Mouse (Mus musculus): Measurements from ENCODE around the gene Gcn1l1. TPM values are rescaled to one million over a fixed set of nuclear protein-coding genes. Genes with fewer than 3 reads are reported as not detected.

The Gcn1l1 gene
- polyA plus RNA-seq, 1 experiment from 2014 or later: 44.4 TPM

DNA sequence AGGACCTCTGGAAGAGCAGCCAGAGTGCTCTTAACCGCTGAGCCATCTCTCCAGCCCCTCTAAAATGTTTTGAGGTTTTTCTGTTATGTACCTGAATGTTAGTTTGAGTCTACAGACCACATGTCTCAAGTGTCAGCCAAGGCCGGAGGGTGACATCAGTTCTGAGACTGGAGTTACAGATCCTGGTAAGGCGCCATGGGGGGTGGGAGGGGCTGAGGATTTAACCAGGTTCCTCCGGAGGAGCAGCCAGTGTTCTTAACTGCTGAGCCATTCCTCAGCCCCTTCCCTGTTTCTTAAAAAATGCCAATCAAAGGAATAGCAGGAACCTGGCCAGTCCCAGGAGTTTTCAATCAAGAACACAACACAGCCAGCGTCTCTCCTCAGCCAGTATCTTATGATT, 65.2 kb downstream of the Gcn1l1 start:
- Histone ChIP-seq H3K9ac (0 out of 2 replicates have a peak overlapping the region, but pooled peaks have one; percentile 19), H3K27me3 (no peaks in the 10 kb centered on the region), H3K4me2 (no peak overlapping the region), H3K4me1 (replicated peaks) (peaks cover 40% of the 10 kb centered on the region), H3K9me3 (no peaks in the 10 kb centered on the region), H3K27ac (replicated peaks) (peak overlapping the region; percentile 34; the same call in 1 of the 2 replicates), H3K36me3 (no peaks in the 10 kb centered on the region), H3K4me3 (0 out of 2 replicates have a peak overlapping the region, but pooled peaks have one; percentile 94)
- WGBS: 59% methylated on average over 5 of the region's 5 CpGs
- ATAC-seq (ENCODE audit: low FRiP score, low read depth): no peak

DNA sequence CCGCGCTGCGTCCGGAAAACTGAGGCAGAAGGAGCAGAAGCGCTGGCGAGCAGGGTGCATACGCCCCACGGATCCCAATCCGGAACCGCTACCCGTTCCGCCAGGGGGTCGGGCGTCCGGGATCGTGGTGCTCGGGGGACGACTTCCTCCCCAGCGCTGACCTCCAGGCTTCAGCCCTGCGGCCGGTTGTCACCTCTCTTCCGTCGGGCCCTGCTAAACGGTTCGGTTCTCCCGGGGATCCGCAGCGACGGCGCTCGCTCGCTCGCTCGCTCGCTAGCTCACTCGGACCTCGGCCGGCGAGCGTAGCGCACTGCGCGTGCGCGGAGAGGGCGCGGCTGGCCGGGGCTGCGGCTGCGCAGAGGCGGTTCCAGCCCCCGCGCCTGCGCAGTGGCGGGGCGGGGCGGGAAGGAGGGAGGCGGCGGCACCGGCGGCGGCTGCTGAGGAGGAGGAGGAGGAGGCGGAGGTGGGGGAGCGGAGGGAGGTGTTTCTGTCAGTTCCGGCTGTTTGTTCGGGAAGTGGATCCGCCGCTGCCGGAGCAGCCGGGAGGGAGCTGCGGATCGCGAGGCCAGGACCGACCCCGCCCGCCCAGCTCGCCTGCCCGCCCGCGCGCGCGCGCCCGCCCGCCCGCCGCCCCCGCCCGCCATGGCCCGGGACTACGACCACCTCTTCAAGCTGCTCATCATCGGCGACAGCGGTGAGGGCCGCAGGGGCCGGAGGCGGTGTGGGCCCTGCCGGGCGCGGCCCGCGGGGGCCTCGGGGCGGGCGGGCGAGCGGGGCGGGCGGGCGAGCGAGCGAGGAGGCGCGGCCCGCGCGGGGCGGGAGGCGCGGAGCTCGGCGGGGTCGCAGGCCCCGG, 66.7 kb downstream of the Gcn1l1 start, which contains the start of gene Rab35:
TSS of gene Rab35 (plus strand) at position 404 of the 853 bp plus-strand sequence.
- H3K27ac ChIP-seq (replicated peaks): peak within 1 kb of the TSS; percentile 93
- H3K9ac ChIP-seq: peak within 1 kb of the TSS; percentile 95
- H3K36me3 ChIP-seq: no peaks in the 10 kb centered on the region
- H3K4me2 ChIP-seq: peak within 1 kb of the TSS; percentile 72
- ATAC-seq (ENCODE audit: low FRiP score, low read depth): peak; percentile 91
- under 1% methylated on average over 77 of the region's 125 CpGs for WGBS
- H3K9me3 ChIP-seq: no peaks in the 10 kb centered on the region
- no peaks in the 10 kb centered on the region for H3K27me3 ChIP-seq
- H3K4me3 ChIP-seq: peak within 1 kb of the TSS; percentile 94
- peaks cover 51% of the 10 kb centered on the region for H3K4me1 ChIP-seq (replicated peaks)

- peak overlapping the region; percentile 94 for H3K4me3 ChIP-seq
- peak overlapping the region; percentile 88 for H3K9ac ChIP-seq
- H3K27me3 ChIP-seq: no peaks in the 10 kb centered on the region
- WGBS: 1% methylated on average over 28 of the region's 30 CpGs
- no peak for ATAC-seq (ENCODE audit: low FRiP score, low read depth)
- peak overlapping the region; percentile 72 for H3K4me2 ChIP-seq
- no peaks in the 10 kb centered on the region for H3K36me3 ChIP-seq
- no peaks in the 10 kb centered on the region for H3K9me3 ChIP-seq
- H3K27ac ChIP-seq (replicated peaks): peak overlapping the region; percentile 93
- H3K4me1 ChIP-seq (replicated peaks): peaks cover 55% of the 10 kb centered on the region
Observed at GRCm38 (mm10) chr5:115632358-115632714, 67.3 kb downstream of the Gcn1l1 start.

DNA sequence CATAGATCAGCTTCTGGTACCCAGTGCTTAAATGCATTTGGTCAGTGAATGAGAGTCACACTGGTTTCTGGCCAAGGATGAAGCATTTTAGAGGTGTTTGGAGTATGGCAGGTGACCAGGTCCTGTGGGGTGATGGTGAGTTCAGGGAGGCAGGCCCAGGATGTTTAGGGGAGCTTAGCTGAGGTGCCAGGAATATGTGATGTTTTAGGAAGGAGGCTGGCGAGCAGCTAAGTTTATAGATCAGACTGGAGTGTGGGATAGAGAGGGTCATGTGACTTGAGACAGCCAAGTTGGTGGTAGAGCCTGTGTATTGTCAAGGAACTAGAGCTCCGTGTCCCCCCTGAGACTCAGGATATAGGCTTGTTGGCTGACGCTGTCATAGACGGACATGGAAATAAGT, 68.0 kb downstream of the Gcn1l1 start:
- Histone ChIP-seq H3K9me3 (no peaks in the 10 kb centered on the region), H3K4me3 (peak overlapping the region; percentile 94), H3K27me3 (no peaks in the 10 kb centered on the region), H3K27ac (replicated peaks) (no peak overlapping the region), H3K36me3 (no peaks in the 10 kb centered on the region), H3K9ac (peak overlapping the region; percentile 88), H3K4me2 (peak overlapping the region; percentile 72), H3K4me1 (replicated peaks) (peaks cover 56% of the 10 kb centered on the region)
- ATAC-seq (ENCODE audit: low FRiP score, low read depth): no peak
- WGBS: 37% methylated on average over 4 of the region's 4 CpGs

DNA sequence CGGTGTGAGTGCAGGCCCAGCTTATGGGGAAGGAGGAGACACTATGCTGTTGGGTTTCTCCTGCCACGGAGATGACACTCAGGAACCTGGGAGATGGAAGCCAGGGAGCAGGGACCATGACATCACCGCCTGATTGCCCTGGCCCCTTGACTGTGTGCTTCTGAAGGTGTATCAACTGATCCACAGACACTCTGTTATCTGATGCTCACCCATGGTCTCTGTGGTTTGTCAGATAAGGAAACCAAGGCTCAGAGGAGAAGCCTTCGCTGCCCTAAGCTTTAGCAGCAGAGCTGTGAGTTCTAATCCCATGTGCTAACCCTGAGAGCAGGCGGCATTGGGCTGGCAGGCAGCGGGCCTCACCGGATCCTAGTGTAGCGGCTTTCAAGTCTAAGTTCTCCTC, 69.0 kb downstream of the Gcn1l1 start:
- H3K27ac ChIP-seq (replicated peaks): no peak overlapping the region
- no peak overlapping the region for H3K9ac ChIP-seq
- no peak overlapping the region for H3K4me3 ChIP-seq
- WGBS: 93% methylated on average over 8 of the region's 8 CpGs
- no peaks in the 10 kb centered on the region for H3K27me3 ChIP-seq
- H3K4me1 ChIP-seq (replicated peaks): peaks cover 56% of the 10 kb centered on the region
- no peaks in the 10 kb centered on the region for H3K9me3 ChIP-seq
- no peak overlapping the region for H3K4me2 ChIP-seq
- ATAC-seq (ENCODE audit: low FRiP score, low read depth): no peak
- H3K36me3 ChIP-seq: peaks cover under 1% of the 10 kb centered on the region; the same call in 1 of the 2 replicates

GRCm38 (mm10) chr5:115635536-115635935, 70.5 kb downstream of the Gcn1l1 start:
- no peaks in the 10 kb centered on the region for H3K27me3 ChIP-seq
- 66% methylated on average over 6 of the region's 6 CpGs for whole genome bisulfite sequencing
- peaks cover 52% of the 10 kb centered on the region for H3K4me1 ChIP-seq (replicated peaks)
- no peak overlapping the region for H3K4me2 ChIP-seq
- no peak overlapping the region for H3K27ac ChIP-seq (replicated peaks)
- no peak overlapping the region for H3K9ac ChIP-seq
- no peak for ATAC-seq (ENCODE audit: low FRiP score, low read depth)
- no peaks in the 10 kb centered on the region for H3K9me3 ChIP-seq
- no peak overlapping the region for H3K4me3 ChIP-seq
- peaks cover 15% of the 10 kb centered on the region; the same call in 1 of the 2 replicates for H3K36me3 ChIP-seq

DNA sequence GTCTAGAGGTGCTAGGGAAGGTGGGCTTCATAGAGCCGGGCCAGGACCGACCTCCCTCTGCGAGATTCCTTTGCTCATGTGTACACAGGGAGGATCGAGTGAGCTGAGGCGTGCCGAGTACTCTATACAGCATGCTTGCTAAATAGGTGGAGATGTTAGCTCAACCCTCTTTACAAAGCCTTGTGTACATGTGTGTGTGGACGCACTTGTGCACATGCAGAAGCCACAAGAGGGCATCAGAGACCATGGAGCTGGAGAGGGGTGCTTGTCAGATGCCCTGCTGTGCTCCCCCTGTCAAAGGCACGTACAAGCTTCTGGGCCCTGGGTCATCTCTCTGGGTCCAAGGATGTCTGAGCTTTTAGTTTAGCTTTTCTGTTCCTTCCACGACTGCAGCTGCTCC, 79.1 kb downstream of the Gcn1l1 start:
- H3K4me2 ChIP-seq: no peak overlapping the region
- H3K4me3 ChIP-seq: no peak overlapping the region
- no peak for ATAC-seq (ENCODE audit: low FRiP score, low read depth)
- H3K9ac ChIP-seq: no peak overlapping the region
- 88% methylated on average over 9 of the region's 9 CpGs for WGBS
- no peaks in the 10 kb centered on the region for H3K4me1 ChIP-seq (replicated peaks)
- H3K9me3 ChIP-seq: no peaks in the 10 kb centered on the region
- no peaks in the 10 kb centered on the region for H3K27me3 ChIP-seq
- peaks cover 67% of the 10 kb centered on the region for H3K36me3 ChIP-seq
- H3K27ac ChIP-seq (replicated peaks): no peak overlapping the region

DNA sequence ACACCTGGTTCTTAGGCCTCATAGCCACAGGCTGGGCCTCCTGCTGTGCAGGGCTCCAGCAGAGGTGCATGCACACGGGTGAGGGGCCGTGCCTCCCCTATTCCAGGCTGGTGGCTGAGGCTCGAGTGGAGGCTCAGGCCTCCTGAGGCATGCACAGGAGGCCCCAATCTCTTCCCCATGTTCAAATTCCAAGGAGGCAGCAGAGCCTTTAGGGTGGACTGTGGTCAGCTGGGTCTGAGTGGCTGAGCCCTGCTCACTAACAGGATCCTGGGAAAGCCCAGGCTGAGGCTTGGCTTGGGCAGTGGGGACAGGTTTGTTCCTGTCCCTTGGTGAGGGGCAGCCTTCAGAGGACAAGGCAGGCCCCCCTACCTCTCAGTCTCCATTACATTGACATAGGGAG, 83.8 kb downstream of the Gcn1l1 start:
- no peak for ATAC-seq (ENCODE audit: low FRiP score, low read depth)
- H3K36me3 ChIP-seq: peaks cover 55% of the 10 kb centered on the region

GRCm38 (mm10) chr5:115649699-115650098, 84.6 kb downstream of the Gcn1l1 start:
- Histone ChIP-seq H3K4me2 (no peak overlapping the region), H3K9me3 (no peaks in the 10 kb centered on the region), H3K27me3 (no peaks in the 10 kb centered on the region), H3K4me3 (no peak overlapping the region), H3K27ac (replicated peaks) (no peak overlapping the region), H3K36me3 (peaks cover 49% of the 10 kb centered on the region), H3K4me1 (replicated peaks) (peaks cover 22% of the 10 kb centered on the region), H3K9ac (no peak overlapping the region)
- 85% methylated on average over 8 of the region's 8 CpGs for WGBS
- ATAC-seq (ENCODE audit: low FRiP score, low read depth): no peak

More for the DNA sequence above, 83.8 kb downstream of the Gcn1l1 start:
- no peak overlapping the region for H3K9ac ChIP-seq
- H3K4me1 ChIP-seq (replicated peaks): peaks cover 22% of the 10 kb centered on the region
- no peaks in the 10 kb centered on the region for H3K9me3 ChIP-seq
- no peak overlapping the region for H3K27ac ChIP-seq (replicated peaks)
- H3K4me2 ChIP-seq: no peak overlapping the region
- WGBS: 48% methylated on average over 3 of the region's 3 CpGs
- no peak overlapping the region for H3K4me3 ChIP-seq
- no peaks in the 10 kb centered on the region for H3K27me3 ChIP-seq

GRCm38 (mm10) chr5:115650885-115651284, 85.8 kb downstream of the Gcn1l1 start:
- Histone ChIP-seq H3K4me3 (no peak overlapping the region), H3K9me3 (no peaks in the 10 kb centered on the region), H3K36me3 (peaks cover 41% of the 10 kb centered on the region), H3K9ac (no peak overlapping the region), H3K4me2 (no peak overlapping the region), H3K27me3 (no peaks in the 10 kb centered on the region), H3K4me1 (replicated peaks) (peaks cover 22% of the 10 kb centered on the region), H3K27ac (replicated peaks) (no peak overlapping the region)
- 86% methylated on average over 10 of the region's 10 CpGs for WGBS
- no peak for ATAC-seq (ENCODE audit: low FRiP score, low read depth)

DNA sequence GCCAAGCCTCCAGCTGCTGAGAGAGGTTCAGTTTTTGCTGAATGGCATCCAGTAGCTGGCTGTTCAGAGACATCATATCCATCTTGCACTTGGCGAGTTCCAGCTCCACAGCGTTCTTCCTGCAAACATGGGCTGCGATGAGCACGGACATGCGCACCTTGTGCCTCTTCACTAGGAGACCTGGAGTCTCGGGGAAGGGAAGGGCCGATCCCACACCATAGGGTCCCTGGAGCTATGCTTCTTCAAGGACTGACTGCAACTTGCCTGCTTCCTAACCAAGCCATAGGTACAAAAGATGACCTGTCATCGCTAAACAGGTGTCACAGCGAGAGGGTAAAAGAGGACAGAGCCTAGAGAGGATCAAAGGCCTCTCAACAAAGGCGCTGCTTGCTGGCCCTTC, 86.8 kb downstream of the Gcn1l1 start:
- H3K27ac ChIP-seq (replicated peaks): no peak overlapping the region

More for the DNA sequence above, 86.8 kb downstream of the Gcn1l1 start:
- Histone ChIP-seq H3K4me1 (replicated peaks) (peaks cover 22% of the 10 kb centered on the region), H3K27me3 (no peaks in the 10 kb centered on the region), H3K4me2 (peak overlapping the region; percentile 65), H3K9ac (0 out of 2 replicates have a peak overlapping the region, but pooled peaks have one; percentile 5), H3K4me3 (no peak overlapping the region), H3K9me3 (no peaks in the 10 kb centered on the region), H3K36me3 (peaks cover 32% of the 10 kb centered on the region)
- ATAC-seq (ENCODE audit: low FRiP score, low read depth): no peak
- WGBS: 89% methylated on average over 10 of the region's 10 CpGs

Data from hindbrain, embryonic 15.5 days (tissue).